Mouse (Mus musculus) ES-Bruce4 (cell line): ENCODE data around the gene Tmem251. TPM values are rescaled to one million over a fixed set of nuclear protein-coding genes. Genes with fewer than 3 reads are reported as not detected.

Experiments
- H3K27ac ChIP-seq: 2 replicates; pipeline ENCODE4 v1.5.1; 2012; ENCODE audit warnings: low read length, inconsistent platforms; ENCODE audit not compliant: insufficient read depth
- H3K27me3 ChIP-seq: 2 replicates; pipeline ENCODE4 v1.6.1; 2012; ENCODE audit warnings: mild to moderate bottlenecking, low read length, inconsistent platforms; ENCODE audit not compliant: control insufficient read depth, poor library complexity, insufficient read depth, severe bottlenecking
- H3K36me3 ChIP-seq: 2 replicates; pipeline ENCODE4 v1.6.1; 2012; ENCODE audit warnings: inconsistent platforms, mild to moderate bottlenecking, low read length, moderate library complexity; ENCODE audit not compliant: control insufficient read depth, poor library complexity, insufficient read depth, severe bottlenecking
- H3K4me1 ChIP-seq: one replicate; pipeline ENCODE4 v1.8.1; 2011; ENCODE audit warnings: low read length; ENCODE audit not compliant: control insufficient read depth, insufficient read depth
- H3K4me3 ChIP-seq: 2 replicates; pipeline ENCODE4 v1.5.1; 2011; ENCODE audit warnings: low read depth, mild to moderate bottlenecking, low read length
- H3K9ac ChIP-seq: 2 replicates; pipeline ENCODE4 v1.6.1; 2012; ENCODE audit warnings: low read depth, mild to moderate bottlenecking, inconsistent platforms; ENCODE audit not compliant: poor library complexity, severe bottlenecking
- H3K9me3 ChIP-seq: replicated peaks from 2 replicates; pipeline ENCODE4 v1.6.1; 2012; ENCODE audit warnings: mild to moderate bottlenecking, low read length, inconsistent platforms; ENCODE audit not compliant: control insufficient read depth, poor library complexity, insufficient read depth, severe bottlenecking
- CTCF ChIP-seq: IDR thresholded peaks from one replicate; pipeline ENCODE4 v1.8.1; 2011; ENCODE audit warnings: low read depth, low read length
- EP300 ChIP-seq: IDR thresholded peaks from 2 replicates; pipeline ENCODE4 v1.6.1; 2011; ENCODE audit warnings: low read depth, low read length; ENCODE audit not compliant: insufficient read depth
- POLR2A ChIP-seq: IDR thresholded peaks from one replicate; pipeline ENCODE4 v1.8.1; 2011; ENCODE audit warnings: low read length; ENCODE audit not compliant: insufficient read depth
- polyA plus RNA-seq: library from polyadenylated mRNA; stranded (reverse); fragments of >200 nt; gene quantifications from 2 replicates; pipeline ENCODE4 v1.2.4, GENCODE M21; 2011; ENCODE audit warnings: low read depth; ENCODE audit not compliant: missing spikeins, insufficient read depth, insufficient read length

Tmem251 gene
- polyA plus RNA-seq, 1 experiment = 6.3 TPM

DNA sequence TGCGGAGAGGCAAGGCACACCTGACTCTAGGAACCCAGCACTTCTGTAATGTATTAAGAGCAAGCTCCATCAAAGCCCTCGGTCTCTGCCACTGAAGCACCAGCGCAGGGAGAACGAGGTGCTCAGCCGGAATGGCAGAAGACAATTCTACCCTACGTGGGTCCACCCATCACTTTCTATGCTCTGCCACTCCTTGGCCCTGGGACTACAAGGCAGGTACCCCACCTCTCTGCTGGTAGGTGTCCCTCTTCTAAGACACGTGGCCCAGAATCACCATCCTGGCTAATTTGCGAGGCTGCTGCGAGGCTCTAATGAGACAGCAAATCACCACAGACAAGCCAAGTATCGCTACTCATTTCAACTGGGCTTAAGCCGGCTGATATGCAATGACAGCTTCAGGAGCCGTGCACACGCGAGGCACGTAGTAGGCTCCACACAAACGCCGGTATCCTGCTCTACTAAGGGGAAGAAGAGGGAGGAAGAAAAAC lies 39.6 kb upstream of the Tmem251 start:
- H3K4me1 ChIP-seq = peaks cover 15% of the 10 kb centered on the region
- H3K4me3 ChIP-seq = peak overlapping the region; percentile 99
- 0 out of 2 replicates have a peak overlapping the region, but pooled peaks have one; percentile 2 for H3K27ac ChIP-seq
- no peaks in the 10 kb centered on the region for H3K36me3 ChIP-seq
- no peak for TF ChIP-seq POLR2A
- no peak for TF ChIP-seq EP300
- no peak for TF ChIP-seq CTCF
- H3K9me3 ChIP-seq = no peaks in the 10 kb centered on the region
- H3K9ac ChIP-seq = peak overlapping the region; percentile 80
- H3K27me3 ChIP-seq = no peaks in the 10 kb centered on the region

DNA sequence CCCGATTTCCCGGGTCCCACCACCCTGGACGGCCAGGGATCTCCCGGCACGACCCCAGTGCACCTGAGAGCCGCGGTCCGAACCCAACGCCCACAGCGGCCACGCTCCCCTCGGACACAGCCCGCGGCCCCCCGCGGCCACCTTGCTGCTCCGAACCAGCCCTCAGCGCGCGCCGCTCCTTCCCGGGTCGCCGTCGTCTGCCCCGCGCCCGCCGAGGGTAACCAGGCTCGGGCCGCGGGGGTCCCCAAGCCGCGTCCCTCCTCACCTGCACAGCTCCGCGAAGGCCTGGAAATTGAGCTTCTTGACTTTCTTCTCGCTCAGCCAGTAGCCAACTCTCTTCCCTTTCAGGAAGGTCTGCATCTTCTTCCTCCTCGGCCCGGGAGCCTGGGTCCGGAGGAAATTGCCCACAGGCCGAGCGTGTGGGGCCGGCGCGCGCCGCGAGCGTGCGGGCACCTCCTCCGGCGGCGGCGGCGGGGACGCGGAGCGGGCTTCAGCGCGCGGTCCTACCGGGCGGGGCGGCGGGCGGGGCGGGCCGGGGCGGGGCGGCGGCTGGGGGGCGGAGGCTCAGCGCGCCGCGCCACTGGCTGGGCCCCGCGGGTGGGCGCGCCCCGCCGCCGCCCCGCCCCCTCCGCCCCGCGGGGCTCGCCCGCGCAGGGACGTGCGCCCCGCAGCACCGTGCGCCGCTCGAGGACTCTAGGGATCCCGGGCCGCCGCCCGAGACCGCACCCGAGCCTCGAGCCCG lies 38.9 kb upstream of the Tmem251 start, which contains the start of gene Itpk1:
Itpk1 (minus strand) TSS at position 474 of the 742 bp plus-strand sequence.
- TF ChIP-seq CTCF = no peak
- TF ChIP-seq POLR2A = no peak
- no peak for TF ChIP-seq EP300
- H3K27me3 ChIP-seq = no peaks in the 10 kb centered on the region
- H3K4me3 ChIP-seq = peak within 1 kb of the TSS; percentile 99
- H3K27ac ChIP-seq = peak within 1 kb of the TSS; percentile 80
- H3K36me3 ChIP-seq = no peaks in the 10 kb centered on the region
- peaks cover 14% of the 10 kb centered on the region for H3K4me1 ChIP-seq
- no peaks in the 10 kb centered on the region for H3K9me3 ChIP-seq
- H3K9ac ChIP-seq = peak within 1 kb of the TSS; percentile 80

DNA sequence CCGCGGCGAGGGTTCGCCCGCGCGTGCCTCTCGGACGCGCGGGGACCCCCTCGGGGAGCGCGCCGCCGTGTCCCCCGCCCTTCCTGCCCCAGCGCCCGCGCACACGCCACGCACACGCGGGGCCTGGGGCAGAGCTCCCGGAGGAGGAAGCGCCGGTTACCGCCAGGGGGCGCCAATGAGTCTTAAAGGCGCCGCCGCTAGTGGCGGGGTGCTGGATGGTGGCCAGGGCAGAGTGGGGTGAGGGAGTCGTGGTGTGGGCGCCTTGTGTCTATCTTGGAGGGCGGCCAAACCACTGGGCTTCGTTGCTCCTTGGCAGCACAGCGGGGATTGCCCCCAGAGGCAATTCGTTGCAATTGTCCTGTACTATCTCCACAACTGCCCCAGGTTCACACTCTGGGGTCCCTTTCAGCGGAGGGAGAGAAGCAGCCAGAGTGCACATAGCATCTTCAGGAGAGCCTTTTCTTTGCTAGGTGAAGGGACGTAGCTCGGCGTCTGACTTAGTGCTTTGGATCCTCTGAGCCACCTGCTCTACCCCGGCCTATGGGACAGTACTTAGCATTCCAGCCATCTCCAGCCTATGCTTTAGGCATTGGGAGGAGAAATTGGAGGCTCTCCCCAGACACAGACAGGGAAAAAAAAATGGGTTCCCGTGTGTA lies 38.2 kb upstream of the Tmem251 start:
- H3K9ac ChIP-seq = peak overlapping the region; percentile 80
- H3K27me3 ChIP-seq = no peaks in the 10 kb centered on the region
- no peaks in the 10 kb centered on the region for H3K9me3 ChIP-seq
- no peaks in the 10 kb centered on the region for H3K36me3 ChIP-seq
- H3K4me3 ChIP-seq = peak overlapping the region; percentile 75
- peak; percentile 52 for TF ChIP-seq CTCF
- no peak for TF ChIP-seq POLR2A
- no peak for TF ChIP-seq EP300
- H3K4me1 ChIP-seq = peaks cover 12% of the 10 kb centered on the region
- peak overlapping the region; percentile 80 for H3K27ac ChIP-seq

DNA sequence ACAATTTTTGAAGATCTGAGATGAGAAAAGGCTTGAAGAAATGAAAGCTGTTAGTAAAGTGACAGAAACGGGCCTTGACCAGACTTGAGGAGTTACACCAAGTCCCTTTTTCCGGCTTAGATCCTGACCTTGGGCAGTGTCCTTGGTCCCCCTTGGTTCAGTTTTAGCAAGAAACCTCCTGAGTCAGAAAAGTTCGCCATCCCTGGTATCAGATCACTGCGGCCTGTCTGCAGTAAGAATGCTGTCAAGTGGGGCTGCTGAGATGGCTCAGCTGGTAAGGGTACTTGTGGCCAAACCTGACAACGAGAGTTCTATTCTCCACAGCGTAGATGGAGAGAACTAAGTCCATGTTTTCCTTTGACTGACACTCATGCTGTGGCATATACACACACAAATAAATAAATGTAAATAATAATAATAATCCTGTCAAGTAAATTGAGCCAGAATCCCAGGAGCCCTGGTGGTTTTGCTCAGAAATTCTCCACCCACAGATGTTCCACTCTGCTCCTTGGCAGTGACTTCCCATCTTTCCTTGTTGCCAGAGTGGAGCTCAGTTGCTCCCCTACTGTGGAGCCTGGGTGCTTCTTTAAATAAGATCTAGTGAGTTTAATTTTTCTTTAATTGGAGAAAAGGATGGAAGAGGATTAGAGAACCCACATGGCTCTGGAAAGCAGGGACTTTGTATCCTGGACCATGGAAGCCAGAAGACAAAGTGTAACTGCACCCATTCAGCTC lies 37.5 kb upstream of the Tmem251 start:
- H3K27me3 ChIP-seq = no peaks in the 10 kb centered on the region
- H3K4me1 ChIP-seq = peaks cover 14% of the 10 kb centered on the region
- H3K36me3 ChIP-seq = no peaks in the 10 kb centered on the region
- H3K4me3 ChIP-seq = no peak overlapping the region
- no peaks in the 10 kb centered on the region for H3K9me3 ChIP-seq
- peak overlapping the region; percentile 80 for H3K27ac ChIP-seq
- peak overlapping the region; percentile 80 for H3K9ac ChIP-seq
- TF ChIP-seq POLR2A = no peak
- no peak for TF ChIP-seq CTCF
- TF ChIP-seq EP300 = no peak

DNA sequence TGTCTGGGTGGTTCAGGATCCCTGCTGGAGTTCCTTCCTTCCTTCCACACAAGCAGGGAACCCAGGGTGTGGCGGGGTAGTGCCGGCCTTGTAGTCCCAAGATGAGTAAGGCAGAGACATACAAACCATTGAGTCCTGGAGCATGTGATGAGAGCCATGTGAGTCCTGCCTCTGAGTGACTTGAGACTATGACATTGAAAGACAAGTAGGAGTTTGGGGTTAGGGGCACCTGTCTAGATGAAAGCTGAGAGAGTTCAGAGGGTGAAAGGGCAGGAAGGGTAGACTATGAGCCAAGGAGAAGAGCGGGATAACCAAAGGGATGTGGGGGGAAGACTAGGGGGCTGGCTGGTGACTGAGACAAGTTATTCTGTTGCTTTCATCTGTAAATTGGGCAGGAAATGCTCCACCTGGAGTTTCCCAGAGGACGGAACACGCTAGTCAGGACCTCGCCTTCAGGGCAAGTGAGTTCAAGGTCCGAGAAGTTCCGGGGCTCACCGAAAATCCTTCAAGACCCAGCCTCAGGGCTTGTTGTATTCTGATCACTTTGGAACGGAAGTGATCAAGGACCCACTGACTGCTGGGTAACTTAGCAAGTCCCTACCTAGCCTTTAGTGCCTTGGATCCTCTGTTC lies 36.6 kb upstream of the Tmem251 start:
- no peak for TF ChIP-seq CTCF
- TF ChIP-seq POLR2A = no peak
- TF ChIP-seq EP300 = peak; percentile 92
- Histone ChIP-seq H3K27ac (peak overlapping the region; percentile 80), H3K4me1 (peaks cover 17% of the 10 kb centered on the region), H3K4me3 (no peak overlapping the region), H3K9ac (no peak overlapping the region), H3K27me3 (no peaks in the 10 kb centered on the region), H3K9me3 (no peaks in the 10 kb centered on the region), H3K36me3 (no peaks in the 10 kb centered on the region)
